Mouse (Mus musculus): ENCODE data around the gene Slc1a7.
A peak's percentile ranks its signal among the peaks of the same experiment; 100 is the strongest.

The Slc1a7 gene

GRCm38 (mm10) chr4:108008541-108008940 lies 40.4 kb downstream of the Slc1a7 start:
- DNase-seq (ENCODE audit: low read depth, low spot score) = no peak

GRCm38 (mm10) chr4:108014466-108014865 lies 46.3 kb downstream of the Slc1a7 start:
- no peak for DNase-seq (ENCODE audit: low read depth, low spot score)

GRCm38 (mm10) chr4:108015067-108015765 lies 47.1 kb downstream of the Slc1a7 start:
- no peak for DNase-seq (ENCODE audit: low read depth, low spot score)

- DNase-seq (ENCODE audit: low read depth, low spot score) = no peak
Measured at GRCm38 (mm10) chr4:108016321-108016720, 48.2 kb downstream of the Slc1a7 start.

DNA sequence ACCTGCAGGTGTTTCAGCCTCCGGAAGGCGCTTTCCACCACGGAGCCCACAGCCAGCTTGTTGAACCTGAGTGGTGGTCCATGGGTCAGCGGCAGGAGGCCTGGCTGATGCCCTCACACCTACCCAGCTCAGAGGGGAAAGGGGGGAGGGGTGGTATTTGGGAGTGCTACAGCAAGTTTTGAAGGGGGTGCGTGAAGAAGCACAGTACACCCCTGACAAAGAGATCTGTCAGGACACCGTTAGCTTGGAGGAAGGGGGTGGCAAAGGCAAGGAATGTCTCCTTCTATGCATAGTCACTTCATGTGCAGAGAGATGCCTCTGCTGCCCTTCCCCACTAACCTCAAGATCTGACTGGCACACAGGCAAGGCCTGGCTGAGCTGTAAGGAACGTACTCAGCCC lies 49.7 kb downstream of the Slc1a7 start:
- no peak for DNase-seq (ENCODE audit: low read depth, low spot score)

- no peak for DNase-seq (ENCODE audit: low read depth, low spot score)
Measured at GRCm38 (mm10) chr4:108018241-108018923, 50.2 kb downstream of the Slc1a7 start.

DNA sequence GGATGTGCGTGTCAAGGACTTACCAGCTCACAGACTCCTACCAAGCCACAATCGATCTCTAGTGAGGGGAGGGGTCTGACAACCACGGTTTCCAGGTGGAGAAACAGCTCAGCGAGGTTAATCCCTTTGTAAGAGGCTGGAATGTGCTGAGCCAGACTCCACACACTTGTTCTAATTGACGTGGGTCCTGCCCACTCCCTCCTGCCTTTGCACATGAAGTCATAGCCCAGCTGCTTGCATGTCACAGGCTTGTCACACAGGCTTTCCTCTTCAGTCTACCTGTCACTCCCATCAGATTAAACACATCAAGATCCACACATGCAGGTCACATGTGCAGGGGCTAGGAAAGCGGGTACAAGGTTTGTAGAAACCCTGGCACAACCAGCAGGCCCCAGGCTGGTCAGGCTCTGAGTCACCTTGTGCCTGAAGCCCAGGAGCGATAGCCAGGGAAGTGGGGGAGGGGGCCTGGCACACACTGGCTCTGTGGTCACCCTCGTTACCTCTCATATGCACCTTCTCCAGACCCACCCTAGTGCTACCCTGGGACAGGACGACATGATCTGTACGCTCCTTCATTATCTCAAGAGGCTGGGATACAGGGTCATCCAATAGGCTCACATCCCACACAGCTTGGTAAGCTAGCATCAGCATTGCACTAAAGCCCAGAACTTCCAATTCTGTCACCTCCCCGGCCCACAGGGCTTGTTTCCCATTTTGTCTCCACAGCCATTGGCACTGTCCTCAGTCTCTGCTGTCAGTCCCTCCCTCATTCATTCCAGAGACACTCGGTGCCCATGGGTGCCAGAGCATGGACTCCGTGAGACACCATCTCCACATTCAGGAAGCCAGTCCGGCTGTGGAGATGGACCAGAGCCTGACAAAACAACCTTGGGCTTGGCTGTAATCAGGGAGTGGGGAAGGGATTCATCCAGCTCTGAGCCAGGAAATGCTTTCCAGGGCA lies 51.1 kb downstream of the Slc1a7 start:
- DNase-seq (ENCODE audit: low read depth, low spot score) = no peak

- DNase-seq (ENCODE audit: low read depth, low spot score) = no peak
Measured at GRCm38 (mm10) chr4:108020178-108020577, 52.0 kb downstream of the Slc1a7 start.

DNA sequence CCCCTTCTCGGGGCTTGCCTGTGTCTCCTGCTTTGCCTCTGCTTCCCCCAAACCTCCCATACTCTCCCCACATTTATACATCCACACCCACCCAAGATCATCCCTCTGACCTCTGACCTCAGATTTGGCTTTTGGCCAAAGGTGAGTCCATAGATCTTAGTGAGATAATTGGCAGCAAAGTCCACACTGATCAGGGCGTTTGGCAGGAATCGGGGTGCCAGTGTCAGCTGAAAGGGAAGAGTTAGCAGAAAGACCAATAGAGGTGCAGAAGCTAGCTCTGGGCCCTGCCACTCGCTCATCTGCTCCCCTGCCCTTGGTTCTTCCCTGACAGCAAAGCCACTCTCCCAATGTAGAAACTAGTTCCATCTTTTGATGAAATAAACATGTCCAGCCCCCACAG lies 55.1 kb downstream of the Slc1a7 start:
- no peak for DNase-seq (ENCODE audit: low read depth, low spot score)

- no peak for DNase-seq (ENCODE audit: low read depth, low spot score)
Measured at GRCm38 (mm10) chr4:108024641-108025040, 56.5 kb downstream of the Slc1a7 start.

DNA sequence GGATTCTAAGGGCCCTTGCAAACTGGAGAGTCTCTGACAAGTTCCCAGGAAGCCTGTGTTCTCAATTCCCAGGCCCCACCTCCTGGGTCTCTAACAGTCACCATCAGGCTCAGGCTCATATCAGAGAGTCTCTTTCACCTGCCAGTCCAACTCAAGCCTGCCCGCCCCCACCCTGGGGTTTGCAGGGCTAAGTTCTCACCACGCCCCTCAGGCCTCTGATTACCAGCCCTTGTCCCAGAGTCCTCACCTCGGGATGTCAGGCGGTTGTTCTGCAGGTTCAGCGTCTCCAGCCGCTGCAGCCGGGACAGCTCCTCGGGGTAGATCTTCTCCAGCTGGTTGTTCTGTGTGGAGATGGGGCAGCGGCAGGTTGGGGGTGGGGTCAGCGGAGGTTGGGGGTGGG lies 57.1 kb downstream of the Slc1a7 start:
- no peak for DNase-seq (ENCODE audit: low read depth, low spot score)

- DNase-seq (ENCODE audit: low read depth, low spot score) = no peak
Measured at GRCm38 (mm10) chr4:108026193-108026592, 58.1 kb downstream of the Slc1a7 start.

GRCm38 (mm10) chr4:108030888-108031501 lies 62.9 kb downstream of the Slc1a7 start:
- DNase-seq (ENCODE audit: low read depth, low spot score) = no peak

- no peak for DNase-seq (ENCODE audit: low read depth, low spot score)
Measured at GRCm38 (mm10) chr4:108031502-108032351, 63.6 kb downstream of the Slc1a7 start.

DNA sequence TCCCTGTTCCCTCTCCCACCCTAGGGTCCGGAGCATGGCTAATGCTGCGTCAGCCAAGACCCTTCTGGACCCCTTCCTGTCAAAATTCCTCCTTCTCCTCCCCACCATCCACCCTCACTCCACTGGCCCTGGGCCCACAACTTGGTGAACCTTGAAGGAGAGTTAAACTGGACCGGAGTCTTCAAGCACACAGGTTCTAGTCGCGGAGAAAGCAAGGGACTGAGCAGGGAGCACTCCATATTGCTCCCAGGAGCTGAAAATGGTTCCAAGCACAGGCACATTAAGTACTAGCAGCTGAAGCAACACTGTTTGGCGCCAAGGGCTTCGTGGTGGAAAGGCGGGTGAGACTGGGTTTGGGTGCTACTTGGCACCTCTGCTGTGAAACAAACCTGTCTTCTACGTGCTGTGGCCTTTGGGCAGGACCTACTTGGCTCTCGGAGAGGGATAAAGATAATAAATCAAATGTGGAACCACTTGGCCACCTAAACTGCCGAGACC lies 64.3 kb downstream of the Slc1a7 start:
- no peak for DNase-seq (ENCODE audit: low read depth, low spot score)

GRCm38 (mm10) chr4:108033041-108033764 lies 65.1 kb downstream of the Slc1a7 start:
- no peak for DNase-seq (ENCODE audit: low read depth, low spot score)

DNA sequence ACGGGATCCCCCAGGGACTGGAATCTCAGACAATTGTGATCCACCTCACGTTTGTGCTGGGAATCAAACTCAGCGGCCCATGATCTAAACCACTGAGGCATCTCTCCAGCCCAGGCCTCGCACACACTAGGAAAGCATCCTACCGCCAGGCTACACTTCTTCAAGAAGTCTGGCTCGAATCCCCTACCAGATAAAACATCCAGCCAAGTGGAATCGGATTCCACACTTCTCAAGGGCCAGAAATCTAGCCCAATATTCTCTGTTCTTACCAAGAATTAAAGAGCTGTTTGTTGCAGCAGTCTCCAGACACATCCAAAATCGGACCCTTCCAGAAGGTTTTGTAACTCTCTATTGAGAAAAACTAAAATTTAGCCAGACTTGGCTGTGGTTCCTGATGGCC lies 68.9 kb downstream of the Slc1a7 start:
- DNase-seq (ENCODE audit: low read depth, low spot score) = no peak

GRCm38 (mm10) chr4:108045136-108046107 lies 77.3 kb downstream of the Slc1a7 start:
- peak; percentile 46 for DNase-seq (ENCODE audit: low read depth, low spot score)

DNA sequence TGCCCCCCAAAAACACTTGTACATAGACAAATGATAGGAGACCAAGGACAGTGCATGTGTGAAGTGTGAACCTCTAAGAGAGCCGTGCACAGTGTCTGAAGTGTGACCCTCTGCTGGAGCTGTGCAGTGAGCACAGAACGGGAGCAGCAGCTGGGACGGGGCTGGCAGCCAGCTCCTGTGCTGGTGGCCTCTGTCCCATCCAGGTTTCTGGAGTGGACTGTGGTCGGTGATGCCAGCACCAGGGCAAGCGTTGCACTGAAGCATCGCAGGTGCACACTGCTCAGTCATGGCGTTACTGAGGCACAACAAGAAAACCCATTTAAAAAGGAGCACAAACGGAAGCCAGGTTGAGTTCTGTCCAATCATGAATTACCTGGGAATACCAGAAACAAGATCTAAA lies 78.0 kb downstream of the Slc1a7 start:
- no peak for DNase-seq (ENCODE audit: low read depth, low spot score)
